Mouse (Mus musculus): Measurements from ENCODE around the gene Asb1. TPM values are rescaled to one million over a fixed set of nuclear protein-coding genes. Genes with fewer than 3 reads are reported as not detected.

Asb1 gene
- 6.4 and 10.7 TPM in 2 replicates for polyA plus RNA-seq (2012; rRNA removed; ENCODE audit: low replicate concordance)

DNA sequence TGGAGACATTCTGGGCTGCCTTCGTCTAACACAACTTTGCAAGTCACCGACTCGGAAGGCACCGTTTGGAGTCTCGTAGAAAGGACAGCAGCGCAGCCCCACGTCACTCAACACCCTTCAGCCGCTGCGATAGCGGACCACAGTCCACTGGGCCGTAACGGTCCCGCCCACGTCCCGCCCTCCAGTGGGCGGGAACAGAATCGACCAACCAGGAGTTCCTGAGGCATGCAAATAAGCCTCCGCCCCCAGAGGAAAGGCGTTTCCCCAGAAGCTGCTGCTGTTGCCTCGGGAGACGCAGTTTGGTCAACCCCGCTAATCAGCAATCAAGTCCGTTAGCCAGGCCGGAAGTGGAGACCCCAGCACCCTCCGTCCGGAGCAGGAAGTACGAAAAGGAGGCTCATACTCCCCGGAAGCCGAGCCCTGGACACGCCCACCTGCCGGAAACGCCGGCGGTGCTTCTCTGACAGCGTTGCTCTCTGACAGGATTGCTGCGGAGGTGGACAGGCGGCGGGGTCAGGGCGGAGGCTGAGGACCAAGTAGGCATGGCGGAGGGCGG, at the start of gene Asb1:
Gene Asb1 (plus strand): TSS at position 274 of the 556 bp plus-strand sequence.

DNA sequence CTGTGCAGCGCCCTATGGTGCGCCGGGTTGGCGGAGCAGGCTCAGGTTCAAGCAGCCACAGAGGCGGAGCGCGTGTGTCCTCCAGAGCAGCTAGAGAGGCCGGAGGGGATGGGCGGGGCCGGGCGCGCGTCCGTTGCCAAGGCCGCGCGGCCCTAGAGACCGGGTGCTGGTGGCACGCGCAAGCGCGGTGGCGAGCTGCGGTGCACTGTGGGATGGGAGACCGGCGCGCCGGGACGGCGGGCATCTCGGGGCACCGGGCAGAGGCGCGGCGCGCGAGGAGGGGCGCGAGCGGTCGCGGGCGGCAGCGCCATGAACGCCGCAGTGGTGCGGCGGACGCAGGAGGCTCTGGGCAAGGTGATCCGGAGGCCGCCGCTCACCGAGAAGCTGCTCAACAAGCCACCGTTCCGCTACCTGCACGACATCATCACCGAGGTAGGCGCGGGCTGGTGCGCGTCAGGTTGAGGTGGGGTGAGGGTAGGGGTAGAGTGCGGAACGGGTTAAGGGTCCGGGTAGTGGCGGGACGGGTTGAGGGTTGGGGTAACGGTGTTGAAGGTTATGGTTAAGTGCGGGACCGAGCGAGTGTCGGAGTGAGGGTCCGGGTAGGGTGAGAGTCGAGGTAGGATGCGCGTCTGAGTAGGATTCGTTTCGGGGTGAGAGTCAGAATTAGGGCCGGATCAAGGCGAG, 45.7 kb upstream of the Asb1 start, which contains the start of gene Traf3ip1:
Gene Traf3ip1 (plus strand): TSS at position 191 of the 684 bp plus-strand sequence.

Other genes starting within 250 kb of the Asb1 start
- gene Scly, start 242.2 kb upstream of the Asb1 start, polyA plus RNA-seq (2012; rRNA removed; ENCODE audit: low replicate concordance): 22.5 and 30.5 TPM in 2 replicates
- gene Espnl, start 218.5 kb upstream of the Asb1 start, polyA plus RNA-seq (2012; rRNA removed; ENCODE audit: low replicate concordance): 0.09 and 0.39 TPM in 2 replicates
- 0.49 and 20.0 TPM in 2 replicates for gene Klhl30, start 189.5 kb upstream of the Asb1 start, polyA plus RNA-seq (2012; rRNA removed; ENCODE audit: low replicate concordance)
- gene Erfe, start 174.1 kb upstream of the Asb1 start, polyA plus RNA-seq (2012; rRNA removed; ENCODE audit: low replicate concordance): 0.16 and 0.37 TPM in 2 replicates
- gene Ilkap, start 141.7 kb upstream of the Asb1 start, polyA plus RNA-seq (2012; rRNA removed; ENCODE audit: low replicate concordance): 49.6 and 53.5 TPM in 2 replicates
- gene Hes6, start 126.5 kb upstream of the Asb1 start, polyA plus RNA-seq (2012; rRNA removed; ENCODE audit: low replicate concordance): 32.4 and 59.6 TPM in 2 replicates
- gene Per2, start 81.2 kb upstream of the Asb1 start, polyA plus RNA-seq (2012; rRNA removed; ENCODE audit: low replicate concordance): 10.6 TPM in 2 replicates
- gene Traf3ip1, start 45.9 kb upstream of the Asb1 start, polyA plus RNA-seq (2012; rRNA removed; ENCODE audit: low replicate concordance): 4.7 and 5.7 TPM in 2 replicates